Mouse (Mus musculus) adrenal gland, adult (tissue): Measurements from ENCODE around the gene Kcnip3.

Source experiments
- DNase-seq, 2 experiments: peaks; one replicate each; pipeline ENCODE4 v3.0.0; 2022 to 2023; ENCODE audit warnings: low spot score in 1 of 2; ENCODE audit not compliant: inconsistent age in 2 of 2

Gene Kcnip3

DNA sequence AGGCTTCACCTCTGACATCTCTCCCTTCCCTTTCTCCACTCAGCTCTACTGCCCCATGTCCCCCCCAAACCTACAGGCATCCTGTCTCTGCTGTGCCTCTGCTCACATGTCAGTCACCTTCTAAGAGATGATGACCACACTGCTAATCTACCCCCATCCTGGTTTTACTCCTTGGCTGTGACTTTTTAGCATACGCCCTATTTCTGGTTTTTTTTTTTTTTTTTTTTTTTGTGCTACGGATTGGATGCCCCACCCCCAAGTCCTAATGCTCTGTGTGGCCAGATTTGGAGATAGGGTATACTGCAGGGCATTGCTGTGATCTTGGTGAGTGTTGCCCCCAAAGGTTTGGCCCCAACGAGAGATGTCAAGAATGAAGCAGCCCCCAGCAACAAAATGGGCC is 49.6 kb downstream of the Kcnip3 start:
- no peak for DNase-seq

GRCm38 (mm10) chr2:127471281-127471680 is 50.6 kb downstream of the Kcnip3 start:
- DNase-seq = no peak

- DNase-seq = no peak
Observed at GRCm38 (mm10) chr2:127470661-127471060, 51.2 kb downstream of the Kcnip3 start.

- DNase-seq = no peak
Observed at GRCm38 (mm10) chr2:127470183-127470582, 51.7 kb downstream of the Kcnip3 start.

DNA sequence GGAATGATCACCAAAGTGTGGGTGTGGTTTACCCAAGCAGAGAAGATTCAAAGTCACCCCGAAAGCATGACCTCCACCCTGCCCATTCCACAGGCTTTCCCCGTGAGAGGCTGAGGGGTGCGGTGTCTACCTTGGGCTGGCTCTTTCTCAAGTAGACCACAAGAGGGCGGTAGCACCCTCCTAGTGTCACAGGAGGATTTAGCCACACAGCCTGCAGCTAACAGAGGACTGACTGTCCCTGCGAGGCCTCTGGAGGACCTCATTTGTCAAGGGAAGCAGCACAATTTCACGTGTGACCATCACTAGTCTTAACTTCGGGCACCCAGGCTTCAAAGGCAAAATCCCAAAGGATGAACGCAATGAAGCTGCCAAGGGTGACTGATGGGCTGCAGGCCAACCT is 59.6 kb downstream of the Kcnip3 start:
- peak; percentile 59 to 85 for DNase-seq

DNA sequence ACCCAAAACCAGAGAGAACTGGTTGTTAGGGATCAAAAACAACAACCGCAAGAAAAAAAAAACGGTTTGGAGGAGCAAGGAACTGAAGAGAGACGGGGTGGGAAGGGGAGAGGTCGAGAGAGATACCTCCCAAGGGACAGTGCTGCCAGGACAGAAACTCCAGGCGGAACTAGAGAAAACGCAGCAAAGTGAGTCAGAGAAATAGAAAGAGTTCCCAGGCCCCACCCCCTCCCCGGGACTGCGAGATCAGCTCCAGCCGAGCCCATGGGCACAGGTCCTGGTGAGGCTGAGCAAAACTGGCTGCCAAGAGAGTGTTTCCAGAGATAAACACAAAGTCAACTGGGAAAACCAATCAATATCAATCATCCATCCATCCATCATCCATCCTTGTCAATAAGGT is 60.5 kb downstream of the Kcnip3 start:
- DNase-seq = no peak

DNA sequence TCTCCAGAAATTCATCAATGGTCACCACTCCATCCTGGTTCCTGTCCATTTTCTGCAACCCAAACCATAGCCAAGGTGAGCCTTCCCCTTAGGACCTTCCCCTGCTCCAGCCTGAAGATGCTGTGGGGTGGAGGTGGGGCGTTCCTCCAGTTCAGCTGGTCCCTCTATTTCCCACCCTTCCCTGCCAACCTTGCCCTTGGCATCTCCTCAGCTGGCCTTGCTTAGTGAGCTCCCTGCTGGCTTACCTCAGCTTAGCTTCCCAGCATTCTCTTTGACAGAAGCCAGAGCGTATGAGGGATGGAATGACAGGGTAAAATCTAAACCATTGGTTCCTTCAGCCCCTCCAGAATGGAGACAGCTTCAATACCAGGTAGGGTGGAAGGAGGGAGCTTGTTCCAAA is 62.6 kb downstream of the Kcnip3 start:
- no peak for DNase-seq

GRCm38 (mm10) chr2:127453764-127454163 is 68.1 kb downstream of the Kcnip3 start:
- peak; percentile 74 to 95 for DNase-seq

GRCm38 (mm10) chr2:127453141-127453540 is 68.8 kb downstream of the Kcnip3 start:
- DNase-seq = no peak

GRCm38 (mm10) chr2:127451748-127452147 is 70.1 kb downstream of the Kcnip3 start:
- DNase-seq = peak in 1 of 2 experiments; percentile 55

- peak; percentile 78 to 83 for DNase-seq
Observed at GRCm38 (mm10) chr2:127449691-127450090, 72.2 kb downstream of the Kcnip3 start.

DNA sequence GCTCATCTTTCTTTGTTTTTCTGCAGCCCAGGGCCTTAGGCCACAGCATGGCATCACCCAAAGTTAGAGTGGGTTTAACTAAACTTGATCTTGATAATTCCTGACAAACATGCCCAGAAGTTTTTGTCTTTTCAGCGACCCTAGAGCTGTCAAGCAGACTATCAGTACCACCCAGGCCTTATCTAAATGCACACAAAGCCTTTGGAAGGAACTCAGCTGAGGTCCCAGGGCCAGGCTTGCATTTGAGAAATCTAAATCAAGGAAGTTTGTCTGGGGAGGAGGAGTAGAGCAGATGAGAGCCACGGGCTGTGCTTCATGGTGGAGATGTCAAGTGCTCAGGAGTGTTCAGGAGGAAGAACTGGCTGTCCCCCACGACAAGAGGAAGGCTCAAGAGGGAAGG is 75.0 kb downstream of the Kcnip3 start:
- DNase-seq = no peak

- peak; percentile 90 to 95 for DNase-seq
Observed at GRCm38 (mm10) chr2:127444055-127444789, 77.7 kb downstream of the Kcnip3 start, which contains the start of gene Fahd2a. TSS of gene Fahd2a (minus strand) at chr2:127444565.

DNA sequence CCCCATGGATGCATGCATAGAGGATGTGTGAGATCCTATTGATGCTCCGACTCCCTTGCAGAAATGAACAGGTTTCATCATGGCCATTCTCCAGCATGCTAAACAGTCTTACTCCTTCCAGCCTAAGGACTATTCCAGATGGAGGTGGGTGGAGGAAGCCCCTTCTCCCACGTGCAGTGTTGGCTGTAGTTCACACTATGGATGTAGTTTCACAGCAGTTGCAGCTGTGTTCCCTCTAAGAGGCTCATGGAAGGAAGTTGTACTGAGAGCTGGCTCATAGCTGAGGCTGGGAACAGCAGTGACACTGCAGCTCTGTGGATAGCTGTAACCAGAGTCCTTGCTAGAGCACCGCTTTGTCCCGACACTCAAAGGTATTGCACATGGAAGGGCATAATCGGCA is 84.2 kb downstream of the Kcnip3 start:
- no peak for DNase-seq

GRCm38 (mm10) chr2:127435554-127435953 is 86.3 kb downstream of the Kcnip3 start:
- DNase-seq = no peak

GRCm38 (mm10) chr2:127435135-127435534 is 86.8 kb downstream of the Kcnip3 start:
- peak in 1 of 2 experiments; percentile 65 for DNase-seq

- no peak for DNase-seq
Observed at GRCm38 (mm10) chr2:127433487-127434295, 88.2 kb downstream of the Kcnip3 start.

- peak; percentile 39 to 79 for DNase-seq
Observed at GRCm38 (mm10) chr2:127430238-127430637, 91.7 kb downstream of the Kcnip3 start.

- DNase-seq = no peak
Observed at GRCm38 (mm10) chr2:127424977-127425376, 96.9 kb downstream of the Kcnip3 start, which contains the start of gene Gpat2. TSS of gene Gpat2 (plus strand) at chr2:127425199.

DNA sequence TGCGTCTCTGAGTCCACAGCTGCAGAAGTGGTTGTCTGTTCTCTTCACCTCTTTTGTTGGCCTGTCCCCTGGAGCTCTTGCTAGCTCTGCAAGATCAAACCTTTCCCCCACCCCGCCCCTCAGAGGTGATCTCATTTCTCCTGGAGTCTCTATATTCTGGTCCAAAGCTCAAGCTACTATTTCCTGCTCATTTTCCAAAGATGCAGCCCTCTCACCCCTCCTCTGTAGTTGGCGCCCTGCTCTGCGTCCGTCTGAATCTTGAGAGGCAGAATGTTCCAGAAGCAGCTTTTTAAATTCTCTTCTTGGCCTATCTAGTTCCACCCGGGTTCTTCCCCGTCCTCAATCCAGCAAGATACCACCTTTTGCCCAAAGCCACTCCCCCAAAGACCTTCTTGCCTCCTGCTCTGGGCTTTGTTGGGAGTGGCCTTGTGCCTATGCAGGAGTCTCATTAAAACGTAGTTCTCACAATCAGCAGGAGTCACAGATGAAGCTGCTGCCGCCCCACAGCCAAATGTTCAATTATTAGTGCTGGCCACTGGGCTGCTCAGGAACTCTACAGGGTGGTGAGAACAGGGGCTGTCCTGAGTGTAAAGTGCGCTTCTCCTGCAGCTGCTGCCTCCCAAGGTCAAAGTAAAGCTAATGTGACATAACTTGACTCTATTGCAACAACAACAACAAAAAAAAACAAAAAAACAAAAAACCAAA is 103.5 kb downstream of the Kcnip3 start:
- no peak for DNase-seq

- no peak for DNase-seq
Observed at GRCm38 (mm10) chr2:127416706-127417105, 105.2 kb downstream of the Kcnip3 start.
